Mouse (Mus musculus) heart, embryonic 16.5 days (tissue): ENCODE results near the gene Oaf. TPM values are rescaled to one million over a fixed set of nuclear protein-coding genes. Genes with fewer than 3 reads are reported as not detected.

Experiments
- ATAC-seq: fragments of 200-750 bp; cut with Nextera tagmentation; replicated peaks from 2 replicates; pipeline ENCODE4 v1.8.0; 2017; ENCODE audit warnings: moderate number of reproducible peaks; ENCODE audit not compliant: insufficient read depth, low FRiP score; ENCODE audit errors: extremely low read depth
- H3K27ac ChIP-seq: fragments of 300-500 bp; sonication (generic); 2 replicates; pipeline ENCODE4 v1.5.1; 2014; ENCODE audit warnings: mild to moderate bottlenecking, low read length, control low read depth, moderate library complexity
- H3K27me3 ChIP-seq: fragments of 300-500 bp; sonication (generic); 2 replicates; pipeline ENCODE4 v1.6.1; 2014; ENCODE audit warnings: low read length, mixed read lengths; ENCODE audit not compliant: control insufficient read depth, insufficient read depth
- H3K36me3 ChIP-seq: fragments of 300-500 bp; sonication (generic); 2 replicates; pipeline ENCODE4 v1.6.1; 2014; ENCODE audit not compliant: control insufficient read depth, insufficient read depth
- H3K4me1 ChIP-seq: fragments of 300-500 bp; sonication (generic); 2 replicates; pipeline ENCODE4 v1.6.1; 2014; ENCODE audit warnings: low read length, mixed read lengths; ENCODE audit not compliant: control insufficient read depth, insufficient read depth
- H3K4me2 ChIP-seq: fragments of 300-500 bp; sonication (generic); 2 replicates; pipeline ENCODE4 v1.6.1; 2014; ENCODE audit warnings: low read depth, mild to moderate bottlenecking, control low read depth, low read length
- H3K4me3 ChIP-seq: fragments of 300-500 bp; sonication (generic); 2 replicates; pipeline ENCODE4 v1.5.1; 2014; ENCODE audit warnings: mild to moderate bottlenecking, control low read depth, low read length
- H3K9ac ChIP-seq: fragments of 300-500 bp; sonication (generic); 2 replicates; pipeline ENCODE4 v1.6.1; 2014; ENCODE audit warnings: low read length, control low read depth
- H3K9me3 ChIP-seq: fragments of 300-500 bp; sonication (generic); replicated peaks from 2 replicates; pipeline ENCODE4 v1.6.1; 2016; ENCODE audit warnings: low read length; ENCODE audit not compliant: control insufficient read depth
- WGBS: fragments of 180-500 bp; shearing (Covaris S2); extraction: QIAGEN DNeasy Blood & Tissue Kit; methylation state at CpG from one replicate; pipeline ENCODE4 v1.1.7; 2014; 5-methylcytosine and 5-hydroxymethylcytosine counted together
- polyA plus RNA-seq: library from polyadenylated mRNA; unstranded; fragments of >200 nt; fragmentation: Nextera tagmentation; extraction: Ambion mirVana; gene quantifications from 2 replicates; pipeline ENCODE4 v1.2.1, GENCODE M21; 2015

The Oaf gene
- polyA plus RNA-seq, 1 experiment from 2014 or later, result 27.4 TPM

GRCm38 (mm10) chr9:43232286-43232685 lies 7.4 kb downstream of the Oaf start:
- no peak overlapping the region for H3K4me3 ChIP-seq
- peaks cover 40% of the 10 kb centered on the region for H3K4me1 ChIP-seq
- 34% methylated on average over 5 of the region's 5 CpGs for WGBS
- ATAC-seq, result no peak
- no peaks in the 10 kb centered on the region for H3K36me3 ChIP-seq
- no peaks in the 10 kb centered on the region for H3K9me3 ChIP-seq
- H3K27me3 ChIP-seq, result no peaks in the 10 kb centered on the region
- no peak overlapping the region for H3K4me2 ChIP-seq
- H3K9ac ChIP-seq, result no peak overlapping the region
- H3K27ac ChIP-seq, result peak overlapping the region; percentile 4

GRCm38 (mm10) chr9:43231805-43232204 lies 7.9 kb downstream of the Oaf start:
- H3K4me1 ChIP-seq, result peaks cover 40% of the 10 kb centered on the region
- H3K9ac ChIP-seq, result no peak overlapping the region; the same call in 1 of the 2 replicates
- WGBS, result 50% methylated on average over 4 of the region's 4 CpGs

GRCm38 (mm10) chr9:43230886-43231285 lies 8.8 kb downstream of the Oaf start:
- H3K9ac ChIP-seq, result no peak overlapping the region
- H3K4me1 ChIP-seq, result peaks cover 43% of the 10 kb centered on the region
- H3K36me3 ChIP-seq, result no peaks in the 10 kb centered on the region
- 48% methylated on average over 4 of the region's 4 CpGs for WGBS
- H3K9me3 ChIP-seq, result no peaks in the 10 kb centered on the region
- H3K27me3 ChIP-seq, result no peaks in the 10 kb centered on the region
- ATAC-seq, result peak; percentile 46
- peak overlapping the region; percentile 59 for H3K27ac ChIP-seq
- H3K4me2 ChIP-seq, result no peak overlapping the region
- H3K4me3 ChIP-seq, result no peak overlapping the region

More at GRCm38 (mm10) chr9:43231805-43232204, 7.9 kb downstream of the Oaf start:
- no peaks in the 10 kb centered on the region for H3K9me3 ChIP-seq
- peak; percentile 76 for ATAC-seq
- no peaks in the 10 kb centered on the region for H3K36me3 ChIP-seq
- no peak overlapping the region for H3K4me3 ChIP-seq
- H3K4me2 ChIP-seq, result no peak overlapping the region
- H3K27ac ChIP-seq, result peak overlapping the region; percentile 59
- no peaks in the 10 kb centered on the region for H3K27me3 ChIP-seq

GRCm38 (mm10) chr9:43229962-43230361 lies 9.7 kb downstream of the Oaf start:
- WGBS, result 82% methylated on average over 7 of the region's 7 CpGs
- Histone ChIP-seq H3K27ac (no peak overlapping the region), H3K36me3 (no peaks in the 10 kb centered on the region), H3K27me3 (no peaks in the 10 kb centered on the region), H3K4me1 (peaks cover 46% of the 10 kb centered on the region), H3K4me2 (no peak overlapping the region), H3K4me3 (no peak overlapping the region), H3K9ac (no peak overlapping the region), H3K9me3 (no peaks in the 10 kb centered on the region)
- ATAC-seq, result no peak

- Histone ChIP-seq H3K27ac (no peak overlapping the region), H3K27me3 (no peaks in the 10 kb centered on the region), H3K36me3 (no peaks in the 10 kb centered on the region), H3K4me1 (peaks cover 41% of the 10 kb centered on the region), H3K9me3 (no peaks in the 10 kb centered on the region), H3K9ac (no peak overlapping the region), H3K4me2 (no peak overlapping the region), H3K4me3 (no peak overlapping the region)
- ATAC-seq, result no peak
- WGBS, result 93% methylated on average over 10 of the region's 10 CpGs
Measured at GRCm38 (mm10) chr9:43229398-43229895, 10.3 kb downstream of the Oaf start.

- ATAC-seq, result no peak
- H3K4me2 ChIP-seq, result no peak overlapping the region
- no peak overlapping the region for H3K9ac ChIP-seq
- no peaks in the 10 kb centered on the region for H3K27me3 ChIP-seq
- H3K36me3 ChIP-seq, result no peaks in the 10 kb centered on the region
- peaks cover 34% of the 10 kb centered on the region for H3K4me1 ChIP-seq
- H3K27ac ChIP-seq, result no peak overlapping the region
- H3K9me3 ChIP-seq, result no peaks in the 10 kb centered on the region
- WGBS, result 76% methylated on average over 2 of the region's 2 CpGs
- H3K4me3 ChIP-seq, result no peak overlapping the region
Measured at GRCm38 (mm10) chr9:43228745-43229144, 11.0 kb downstream of the Oaf start.

GRCm38 (mm10) chr9:43227626-43228025 lies 12.1 kb downstream of the Oaf start:
- WGBS, result 75% methylated on average over 8 of the region's 8 CpGs
- Histone ChIP-seq H3K9me3 (no peaks in the 10 kb centered on the region), H3K27me3 (no peaks in the 10 kb centered on the region), H3K4me3 (no peak overlapping the region), H3K27ac (no peak overlapping the region), H3K4me1 (peaks cover 25% of the 10 kb centered on the region), H3K9ac (no peak overlapping the region), H3K4me2 (no peak overlapping the region), H3K36me3 (no peaks in the 10 kb centered on the region)
- no peak for ATAC-seq

- Histone ChIP-seq H3K36me3 (no peaks in the 10 kb centered on the region), H3K4me3 (no peak overlapping the region), H3K9ac (no peak overlapping the region), H3K4me1 (peaks cover 16% of the 10 kb centered on the region), H3K4me2 (no peak overlapping the region), H3K27me3 (no peaks in the 10 kb centered on the region), H3K9me3 (no peaks in the 10 kb centered on the region), H3K27ac (no peak overlapping the region)
- no peak for ATAC-seq
- WGBS, result 66% methylated on average over 9 of the region's 9 CpGs
Measured at GRCm38 (mm10) chr9:43226573-43227160, 13.0 kb downstream of the Oaf start.

- Histone ChIP-seq H3K27ac (peak overlapping the region; percentile 51), H3K4me2 (no peak overlapping the region), H3K9ac (no peak overlapping the region), H3K36me3 (no peaks in the 10 kb centered on the region), H3K9me3 (no peaks in the 10 kb centered on the region), H3K27me3 (no peaks in the 10 kb centered on the region), H3K4me3 (no peak overlapping the region), H3K4me1 (peaks cover 11% of the 10 kb centered on the region)
- 38% methylated on average over 2 of the region's 2 CpGs for WGBS
- 0 out of 2 replicates have a peak, but pooled peaks have one; percentile 20 for ATAC-seq
Measured at GRCm38 (mm10) chr9:43225481-43225880, 14.2 kb downstream of the Oaf start.
